Mouse (Mus musculus): ENCODE measurements around the gene Sash1. TPM values are rescaled to one million over a fixed set of nuclear protein-coding genes. Genes with fewer than 3 reads are reported as not detected.

The Sash1 gene
- total and polyA plus RNA-seq, 3 experiments: 0.16 TPM; not detected in 2

- no peak for ATAC-seq (ENCODE audit: extremely low read depth, insufficient number of reproducible peaks, low FRiP score, poor library complexity, severe bottlenecking)
- Histone ChIP-seq H3K4me1 (ENCODE audit: insufficient read depth, low read depth, low read length) (no peaks in the 10 kb centered on the region), H3K4me3 (ENCODE audit: low read depth, low read length) (no peak overlapping the region), H3K27me3 (ENCODE audit: insufficient read depth, low read length) (no peaks in the 10 kb centered on the region), H3K9me3 (replicated peaks) (peaks cover 60% of the 10 kb centered on the region), H3K36me3 (replicated peaks) (no peaks in the 10 kb centered on the region)
- DNase-seq (ENCODE audit: low spot score): no peak
- TF ChIP-seq GATA1 (IDR thresholded peaks at IDR 0.05; ENCODE audit: borderline replicate concordance, low read length): no peak
- TF ChIP-seq TAL1 (conservative IDR thresholded peaks at IDR 0.05; ENCODE audit: low read depth, low read length): no peak
- no peak for TF ChIP-seq GATA2 (IDR thresholded peaks at IDR 0.05; ENCODE audit: borderline replicate concordance, low read depth, low read length)
- no peak for TF ChIP-seq POLR2AphosphoS5 (IDR thresholded peaks at IDR 0.05; ENCODE audit: insufficient replicate concordance, low read depth, low read length)
- TF ChIP-seq CTCF (IDR thresholded peaks at IDR 0.05; ENCODE audit: low read depth, low read length): no peak
Measured at GRCm38 (mm10) chr10:8765922-8766522, 119.8 kb downstream of the Sash1 start.

- Histone ChIP-seq H3K9me3 (replicated peaks) (peaks cover 54% of the 10 kb centered on the region), H3K36me3 (replicated peaks) (no peaks in the 10 kb centered on the region), H3K27me3 (ENCODE audit: insufficient read depth, low read length) (no peaks in the 10 kb centered on the region), H3K4me1 (ENCODE audit: insufficient read depth, low read depth, low read length) (no peaks in the 10 kb centered on the region), H3K4me3 (ENCODE audit: low read depth, low read length) (no peak overlapping the region)
- DNase-seq (ENCODE audit: low spot score) (no peak), ATAC-seq (ENCODE audit: extremely low read depth, insufficient number of reproducible peaks, low FRiP score, poor library complexity, severe bottlenecking) (no peak)
- no peak for TF ChIP-seq CTCF (IDR thresholded peaks at IDR 0.05; ENCODE audit: low read depth, low read length)
- TF ChIP-seq GATA2 (IDR thresholded peaks at IDR 0.05; ENCODE audit: borderline replicate concordance, low read depth, low read length): no peak
- TF ChIP-seq POLR2AphosphoS5 (IDR thresholded peaks at IDR 0.05; ENCODE audit: insufficient replicate concordance, low read depth, low read length): no peak
- no peak for TF ChIP-seq TAL1 (conservative IDR thresholded peaks at IDR 0.05; ENCODE audit: low read depth, low read length)
- TF ChIP-seq GATA1 (IDR thresholded peaks at IDR 0.05; ENCODE audit: borderline replicate concordance, low read length): no peak
Measured at GRCm38 (mm10) chr10:8762771-8763170, 123.1 kb downstream of the Sash1 start.

- Histone ChIP-seq H3K36me3 (replicated peaks) (no peaks in the 10 kb centered on the region), H3K4me3 (ENCODE audit: low read depth, low read length) (no peak overlapping the region), H3K4me1 (ENCODE audit: insufficient read depth, low read depth, low read length) (no peaks in the 10 kb centered on the region), H3K9me3 (replicated peaks) (peaks cover 57% of the 10 kb centered on the region), H3K27me3 (ENCODE audit: insufficient read depth, low read length) (no peaks in the 10 kb centered on the region)
- no peak for DNase-seq (ENCODE audit: low spot score)
- no peak for ATAC-seq (ENCODE audit: extremely low read depth, insufficient number of reproducible peaks, low FRiP score, poor library complexity, severe bottlenecking)
- TF ChIP-seq TAL1 (conservative IDR thresholded peaks at IDR 0.05; ENCODE audit: low read depth, low read length) (no peak), GATA1 (IDR thresholded peaks at IDR 0.05; ENCODE audit: borderline replicate concordance, low read length) (no peak), POLR2AphosphoS5 (IDR thresholded peaks at IDR 0.05; ENCODE audit: insufficient replicate concordance, low read depth, low read length) (no peak)
Measured at GRCm38 (mm10) chr10:8762209-8762701, 123.6 kb downstream of the Sash1 start.

GRCm38 (mm10) chr10:8761656-8762055 is 124.2 kb downstream of the Sash1 start:
- Histone ChIP-seq H3K36me3 (replicated peaks) (no peaks in the 10 kb centered on the region), H3K4me3 (ENCODE audit: low read depth, low read length) (no peak overlapping the region), H3K27me3 (ENCODE audit: insufficient read depth, low read length) (no peaks in the 10 kb centered on the region), H3K9me3 (replicated peaks) (peaks cover 59% of the 10 kb centered on the region), H3K4me1 (ENCODE audit: insufficient read depth, low read depth, low read length) (no peaks in the 10 kb centered on the region)
- no peak for DNase-seq (ENCODE audit: low spot score)
- no peak for ATAC-seq (ENCODE audit: extremely low read depth, insufficient number of reproducible peaks, low FRiP score, poor library complexity, severe bottlenecking)
- TF ChIP-seq TAL1 (conservative IDR thresholded peaks at IDR 0.05; ENCODE audit: low read depth, low read length) (no peak), GATA1 (IDR thresholded peaks at IDR 0.05; ENCODE audit: borderline replicate concordance, low read length) (no peak)

GRCm38 (mm10) chr10:8760598-8760997 is 125.3 kb downstream of the Sash1 start:
- Histone ChIP-seq H3K4me1 (ENCODE audit: insufficient read depth, low read depth, low read length) (no peaks in the 10 kb centered on the region), H3K36me3 (replicated peaks) (no peaks in the 10 kb centered on the region), H3K27me3 (ENCODE audit: insufficient read depth, low read length) (no peaks in the 10 kb centered on the region), H3K9me3 (replicated peaks) (peaks cover 56% of the 10 kb centered on the region), H3K4me3 (ENCODE audit: low read depth, low read length) (no peak overlapping the region)
- no peak for ATAC-seq (ENCODE audit: extremely low read depth, insufficient number of reproducible peaks, low FRiP score, poor library complexity, severe bottlenecking)
- no peak for DNase-seq (ENCODE audit: low spot score)
- no peak for TF ChIP-seq CTCF (IDR thresholded peaks at IDR 0.05; ENCODE audit: low read depth, low read length)
- TF ChIP-seq GATA1 (IDR thresholded peaks at IDR 0.05; ENCODE audit: borderline replicate concordance, low read length): no peak
- no peak for TF ChIP-seq POLR2AphosphoS5 (IDR thresholded peaks at IDR 0.05; ENCODE audit: insufficient replicate concordance, low read depth, low read length)
- TF ChIP-seq GATA2 (IDR thresholded peaks at IDR 0.05; ENCODE audit: borderline replicate concordance, low read depth, low read length): no peak
- no peak for TF ChIP-seq TAL1 (conservative IDR thresholded peaks at IDR 0.05; ENCODE audit: low read depth, low read length)

- DNase-seq (ENCODE audit: low spot score) (no peak), ATAC-seq (ENCODE audit: extremely low read depth, insufficient number of reproducible peaks, low FRiP score, poor library complexity, severe bottlenecking) (no peak)
- H3K36me3 ChIP-seq (replicated peaks): no peaks in the 10 kb centered on the region
- H3K4me3 ChIP-seq (ENCODE audit: low read depth, low read length): no peak overlapping the region
- no peaks in the 10 kb centered on the region for H3K4me1 ChIP-seq (ENCODE audit: insufficient read depth, low read depth, low read length)
- no peaks in the 10 kb centered on the region for H3K27me3 ChIP-seq (ENCODE audit: insufficient read depth, low read length)
- peaks cover 52% of the 10 kb centered on the region for H3K9me3 ChIP-seq (replicated peaks)
- TF ChIP-seq TAL1 (conservative IDR thresholded peaks at IDR 0.05; ENCODE audit: low read depth, low read length): no peak
- TF ChIP-seq GATA2 (IDR thresholded peaks at IDR 0.05; ENCODE audit: borderline replicate concordance, low read depth, low read length): no peak
- no peak for TF ChIP-seq CTCF (IDR thresholded peaks at IDR 0.05; ENCODE audit: low read depth, low read length)
- no peak for TF ChIP-seq GATA1 (IDR thresholded peaks at IDR 0.05; ENCODE audit: borderline replicate concordance, low read length)
- TF ChIP-seq POLR2AphosphoS5 (IDR thresholded peaks at IDR 0.05; ENCODE audit: insufficient replicate concordance, low read depth, low read length): no peak
Measured at GRCm38 (mm10) chr10:8759228-8759627, 126.6 kb downstream of the Sash1 start.

Data from G1E (cell line).